Mouse (Mus musculus) erythroblast, embryonic 14.5 days (primary cell): Measurements from ENCODE around the gene Dpysl5.

Source experiments
- GATA1 ChIP-seq: IDR thresholded peaks from 2 replicates; pipeline ENCODE4 v1.6.1; 2012; ENCODE audit warnings: low read length, inconsistent platforms, mixed read lengths
- TAL1 ChIP-seq: IDR thresholded peaks from 3 replicates; pipeline ENCODE4 v1.6.1; 2012; ENCODE audit warnings: low read length, inconsistent platforms, mixed read lengths

GRCm38 (mm10) chr5:30679593-30679992, 31.8 kb upstream of the Dpysl5 start:
- TF ChIP-seq GATA1 (no peak), TAL1 (no peak)
